Mouse (Mus musculus): ENCODE data around the gene Klhl42. TPM values are rescaled to one million over a fixed set of nuclear protein-coding genes. Genes with fewer than 3 reads are reported as not detected.

Klhl42 gene
- total RNA-seq, 1 experiment: 9.1 TPM

GRCm38 (mm10) chr6:147088517-147088916 lies 2.7 kb upstream of the Klhl42 start:
- peaks cover 3 to 25% of the 10 kb centered on the region in 2 experiments; a peak in 2 of 4 replicates for H3K4me1 ChIP-seq (ENCODE audit: control insufficient read depth in 2 of 2, insufficient read depth in 2 of 2, low read length in 2 of 2, poor library complexity in 1 of 2)

DNA sequence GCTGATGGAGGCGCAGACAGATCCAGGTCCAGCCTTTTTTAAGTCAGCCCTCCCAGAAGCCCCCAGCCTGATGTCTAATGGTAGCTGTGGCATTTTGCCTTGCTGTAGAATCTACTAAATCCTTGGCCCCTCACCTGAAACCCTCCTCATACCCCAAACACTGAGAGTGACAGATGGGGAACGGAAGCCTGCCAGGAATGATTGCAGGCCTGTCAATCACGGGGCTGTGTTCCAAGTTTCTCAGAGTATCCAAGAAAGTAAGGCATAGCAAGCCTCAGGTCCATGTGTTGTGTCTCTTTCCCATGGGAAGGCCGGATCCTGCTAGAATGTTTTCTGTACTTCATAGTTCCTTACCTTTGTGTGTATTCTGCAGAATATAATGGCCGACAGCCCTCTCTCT lies 988 bp upstream of the Klhl42 start:
- Histone ChIP-seq H3K4me3 (ENCODE audit: insufficient read depth in 1 of 2, low read depth in 1 of 2, low read length in 2 of 2, poor library complexity in 1 of 2, severe bottlenecking in 1 of 2) (peak overlapping the region in 1 of 2 experiments; percentile 87; a peak in 2 of 4 replicates), H3K4me1 (ENCODE audit: control insufficient read depth in 2 of 2, insufficient read depth in 2 of 2, low read length in 2 of 2, poor library complexity in 1 of 2) (peaks cover 3 to 19% of the 10 kb centered on the region in 2 experiments; a peak in 2 of 4 replicates), H3K27ac (ENCODE audit: insufficient read depth, low read depth, low read length, poor library complexity, severe bottlenecking) (no peak overlapping the region), H3K9me3 (ENCODE audit: control insufficient read depth, insufficient read depth, low read depth, low read length) (no peaks in the 10 kb centered on the region), H3K9ac (ENCODE audit: insufficient read depth, low read depth, low read length, poor library complexity, severe bottlenecking) (peak overlapping the region; percentile 79; the same call in 1 of the 2 replicates), H3K36me3 (ENCODE audit: control insufficient read depth, insufficient read depth, low read length, poor library complexity, severe bottlenecking) (peaks cover 2% of the 10 kb centered on the region; the same call in 1 of the 2 replicates)
- TF ChIP-seq ZNF384 (IDR thresholded peaks at IDR 0.05; ENCODE audit: low read depth, low read length) (no peak), HCFC1 (IDR thresholded peaks at IDR 0.05; ENCODE audit: borderline replicate concordance, insufficient read depth, low read length) (no peak), CHD2 (IDR thresholded peaks at IDR 0.05; ENCODE audit: low read depth, low read length) (no peak), ZC3H11A (IDR thresholded peaks at IDR 0.05; ENCODE audit: borderline replicate concordance, low read depth, low read length) (no peak), MAFK (IDR thresholded peaks at IDR 0.05; ENCODE audit: insufficient read depth, low read depth, low read length) (no peak)
- DNase-seq (ENCODE audit: low read depth, low spot score): no peak
- in situ Hi-C loops (cut with MboI; ENCODE audit: low sequenced_read_pairs in 2 of 2, unreplicated experiment in 2 of 2): no loop called here

More at GRCm38 (mm10) chr6:147088517-147088916, 2.7 kb upstream of the Klhl42 start:
- no peak for TF ChIP-seq CHD2 (IDR thresholded peaks at IDR 0.05; ENCODE audit: low read depth, low read length)
- TF ChIP-seq MAFK (IDR thresholded peaks at IDR 0.05; ENCODE audit: insufficient read depth, low read depth, low read length): no peak
- no peak for TF ChIP-seq ZNF384 (IDR thresholded peaks at IDR 0.05; ENCODE audit: low read depth, low read length)
- no peak for TF ChIP-seq ZC3H11A (IDR thresholded peaks at IDR 0.05; ENCODE audit: borderline replicate concordance, low read depth, low read length)
- TF ChIP-seq HCFC1 (IDR thresholded peaks at IDR 0.05; ENCODE audit: borderline replicate concordance, insufficient read depth, low read length): no peak
- Histone ChIP-seq H3K4me3 (ENCODE audit: insufficient read depth in 1 of 2, low read depth in 1 of 2, low read length in 2 of 2, poor library complexity in 1 of 2, severe bottlenecking in 1 of 2) (no peak overlapping the region), H3K9me3 (ENCODE audit: control insufficient read depth, insufficient read depth, low read depth, low read length) (no peaks in the 10 kb centered on the region), H3K27ac (ENCODE audit: insufficient read depth, low read depth, low read length, poor library complexity, severe bottlenecking) (no peak overlapping the region), H3K36me3 (ENCODE audit: control insufficient read depth, insufficient read depth, low read length, poor library complexity, severe bottlenecking) (no peaks in the 10 kb centered on the region), H3K9ac (ENCODE audit: insufficient read depth, low read depth, low read length, poor library complexity, severe bottlenecking) (no peak overlapping the region)
- no peak for DNase-seq (ENCODE audit: low read depth, low spot score)
- in situ Hi-C loops (cut with MboI; ENCODE audit: low sequenced_read_pairs in 2 of 2, unreplicated experiment in 2 of 2): no loop called here

GRCm38 (mm10) chr6:147092136-147092535 lies 957 bp downstream of the Klhl42 start:
- Histone ChIP-seq H3K9ac (ENCODE audit: insufficient read depth, low read depth, low read length, poor library complexity, severe bottlenecking) (peak overlapping the region; percentile 79), H3K4me3 (ENCODE audit: insufficient read depth in 1 of 2, low read depth in 1 of 2, low read length in 2 of 2, poor library complexity in 1 of 2, severe bottlenecking in 1 of 2) (peak overlapping the region; percentile 73 to 87), H3K27ac (ENCODE audit: insufficient read depth, low read depth, low read length, poor library complexity, severe bottlenecking) (0 out of 2 replicates have a peak overlapping the region, but pooled peaks have one; percentile 11), H3K4me1 (ENCODE audit: control insufficient read depth in 2 of 2, insufficient read depth in 2 of 2, low read length in 2 of 2, poor library complexity in 1 of 2) (peaks cover under 1 to 11% of the 10 kb centered on the region in 2 experiments; a peak in 1 of 4 replicates), H3K36me3 (ENCODE audit: control insufficient read depth, insufficient read depth, low read length, poor library complexity, severe bottlenecking) (peaks cover 7% of the 10 kb centered on the region), H3K9me3 (ENCODE audit: control insufficient read depth, insufficient read depth, low read depth, low read length) (no peaks in the 10 kb centered on the region)
- TF ChIP-seq CHD2 (IDR thresholded peaks at IDR 0.05; ENCODE audit: low read depth, low read length): no peak
- no peak for TF ChIP-seq ZNF384 (IDR thresholded peaks at IDR 0.05; ENCODE audit: low read depth, low read length)
- no peak for TF ChIP-seq ZC3H11A (IDR thresholded peaks at IDR 0.05; ENCODE audit: borderline replicate concordance, low read depth, low read length)
- no peak for DNase-seq (ENCODE audit: low read depth, low spot score)
- in situ Hi-C loops (cut with MboI; ENCODE audit: low sequenced_read_pairs in 2 of 2, unreplicated experiment in 2 of 2): no loop called here

DNA sequence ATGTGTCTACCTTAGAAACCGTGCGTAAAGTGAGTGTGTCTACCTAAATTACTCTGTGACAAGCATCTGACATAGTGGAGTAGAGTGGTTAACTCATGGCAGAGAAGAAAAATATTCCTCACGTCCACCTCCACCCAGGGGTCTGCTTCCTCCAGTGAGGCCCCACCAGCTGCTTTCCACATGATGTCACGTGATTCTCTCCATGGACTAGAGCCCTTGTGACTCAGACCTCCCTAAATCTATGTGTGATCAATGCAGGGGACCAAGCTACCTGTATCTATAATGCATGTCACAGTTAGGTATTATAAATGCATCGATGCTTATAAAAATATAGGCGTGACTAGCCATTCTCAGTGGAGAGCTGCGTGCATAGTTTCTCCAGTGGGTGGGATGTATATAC lies 3.6 kb downstream of the Klhl42 start:
- Histone ChIP-seq H3K9me3 (ENCODE audit: control insufficient read depth, insufficient read depth, low read depth, low read length) (no peaks in the 10 kb centered on the region), H3K4me1 (ENCODE audit: control insufficient read depth in 2 of 2, insufficient read depth in 2 of 2, low read length in 2 of 2, poor library complexity in 1 of 2) (peaks cover 3 to 7% of the 10 kb centered on the region in 2 experiments; a peak in 2 of 4 replicates), H3K36me3 (ENCODE audit: control insufficient read depth, insufficient read depth, low read length, poor library complexity, severe bottlenecking) (peaks cover 7% of the 10 kb centered on the region), H3K27ac (ENCODE audit: insufficient read depth, low read depth, low read length, poor library complexity, severe bottlenecking) (no peak overlapping the region), H3K4me3 (ENCODE audit: insufficient read depth in 1 of 2, low read depth in 1 of 2, low read length in 2 of 2, poor library complexity in 1 of 2, severe bottlenecking in 1 of 2) (no peak overlapping the region), H3K9ac (ENCODE audit: insufficient read depth, low read depth, low read length, poor library complexity, severe bottlenecking) (no peak overlapping the region)
- TF ChIP-seq ZC3H11A (IDR thresholded peaks at IDR 0.05; ENCODE audit: borderline replicate concordance, low read depth, low read length) (no peak), MAFK (IDR thresholded peaks at IDR 0.05; ENCODE audit: insufficient read depth, low read depth, low read length) (no peak), ZNF384 (IDR thresholded peaks at IDR 0.05; ENCODE audit: low read depth, low read length) (no peak), CHD2 (IDR thresholded peaks at IDR 0.05; ENCODE audit: low read depth, low read length) (no peak), HCFC1 (IDR thresholded peaks at IDR 0.05; ENCODE audit: borderline replicate concordance, insufficient read depth, low read length) (no peak)
- DNase-seq (ENCODE audit: low read depth, low spot score): no peak
- in situ Hi-C loops (cut with MboI; ENCODE audit: low sequenced_read_pairs in 2 of 2, unreplicated experiment in 2 of 2): no loop called here
